Mouse (Mus musculus) T-helper 2 cell (primary cell): ENCODE results near the gene Zc3h6.
"Not testable (repeated sequence)": the region's sequence is repeated elsewhere in the genome, so short reads cannot be mapped to it uniquely, and the experiment has no call there.

ENCODE experiments used
- in situ Hi-C: fragments of 300-600 bp; cut with MboI, MseI; formaldehyde crosslinking; loops from one replicate; pipeline ENCODE4 v1.15.1; 2025; ENCODE audit warnings: high pct_unique_total_duplicates

Gene Zc3h6

GRCm38 (mm10) chr2:128966641-128967580 lies at the start of gene Zc3h6:
Gene Zc3h6 (plus strand): TSS chr2:128967402.
- in situ Hi-C loops, result no loop called here

- in situ Hi-C loops, result no loop called here
These were observed 42.4 kb upstream of the Zc3h6 start for GRCm38 (mm10) chr2:128924799-128925198.

- in situ Hi-C loops, result no loop called here
These were observed 38.8 kb upstream of the Zc3h6 start for GRCm38 (mm10) chr2:128928446-128928845.

GRCm38 (mm10) chr2:128930704-128931103 lies 36.5 kb upstream of the Zc3h6 start:
- in situ Hi-C loops, result loop anchor here (10.0 kb wide), 1 partner anchor 86 kb away; no protein-coding TSS in a partner anchor

GRCm38 (mm10) chr2:128936256-128936655 lies 30.9 kb upstream of the Zc3h6 start:
- in situ Hi-C loops, result loop anchor here (10.0 kb wide), 1 partner anchor 91 kb away; no protein-coding TSS in a partner anchor

GRCm38 (mm10) chr2:128943538-128944528 lies 23.4 kb upstream of the Zc3h6 start, which contains the start of gene Zc3h8:
Gene Zc3h8 (minus strand): TSS chr2:128944077.
- in situ Hi-C loops, result no loop called here

- in situ Hi-C loops, result loop anchor here (5.0 kb wide), 1 partner anchor 109 kb away; no protein-coding TSS in a partner anchor
These were observed 19.1 kb upstream of the Zc3h6 start for GRCm38 (mm10) chr2:128947962-128948588.

GRCm38 (mm10) chr2:128954186-128954585 lies 13.0 kb upstream of the Zc3h6 start:
- in situ Hi-C loops, result loop anchor here (10.0 kb wide), 1 partner anchor 1901 kb away; no protein-coding TSS in a partner anchor

GRCm38 (mm10) chr2:128965505-128966105 lies 1.6 kb upstream of the Zc3h6 start:
- in situ Hi-C loops, result no loop called here

- in situ Hi-C loops, result no loop called here
These were observed 966 bp upstream of the Zc3h6 start for GRCm38 (mm10) chr2:128966236-128966635.

GRCm38 (mm10) chr2:128967661-128968441 lies 649 bp downstream of the Zc3h6 start, which contains the start of gene Gm10762:
Gene Gm10762 (minus strand): TSS chr2:128967725.
- in situ Hi-C loops, result no loop called here

- in situ Hi-C loops, result no loop called here
These were observed 1.4 kb downstream of the Zc3h6 start for GRCm38 (mm10) chr2:128968475-128969083.

- in situ Hi-C loops, result no loop called here
These were observed 5.1 kb downstream of the Zc3h6 start for GRCm38 (mm10) chr2:128972301-128972700.

- in situ Hi-C loops, result no loop called here
These were observed 8.4 kb downstream of the Zc3h6 start for GRCm38 (mm10) chr2:128975572-128975971.

- in situ Hi-C loops, result no loop called here
These were observed 17.5 kb downstream of the Zc3h6 start for GRCm38 (mm10) chr2:128984746-128985145.

GRCm38 (mm10) chr2:129004872-129005271 lies 37.7 kb downstream of the Zc3h6 start:
- in situ Hi-C loops, result no loop called here

- in situ Hi-C loops, result no loop called here
These were observed 39.1 kb downstream of the Zc3h6 start for GRCm38 (mm10) chr2:129006194-129006749.

GRCm38 (mm10) chr2:129008867-129009266 lies 41.7 kb downstream of the Zc3h6 start:
- in situ Hi-C loops, result not testable (repeated sequence)

- in situ Hi-C loops, result no loop called here
These were observed 52.9 kb downstream of the Zc3h6 start for GRCm38 (mm10) chr2:129020106-129020505.
